Mouse (Mus musculus): Measurements from ENCODE around the gene Gm12169.
"Not testable (repeated sequence)": the region's sequence is repeated elsewhere in the genome, so short reads cannot be mapped to it uniquely, and the experiment has no call there.

The Gm12169 gene

GRCm38 (mm10) chr11:46523912-46524311 lies at the start of gene Gm12169:
Gene Gm12169 (plus strand): TSS chr11:46524212.
- DNase-seq (ENCODE audit: low read depth), result no peak

GRCm38 (mm10) chr11:46474220-46474619 lies 49.8 kb upstream of the Gm12169 start:
- DNase-seq (ENCODE audit: low read depth), result no peak

- no peak for DNase-seq (ENCODE audit: low read depth)
These were observed 44.7 kb upstream of the Gm12169 start for GRCm38 (mm10) chr11:46479311-46479710.

GRCm38 (mm10) chr11:46480517-46480916 lies 43.5 kb upstream of the Gm12169 start:
- DNase-seq (ENCODE audit: low read depth), result no peak

GRCm38 (mm10) chr11:46488231-46488630 lies 35.8 kb upstream of the Gm12169 start:
- DNase-seq (ENCODE audit: low read depth), result no peak

- no peak for DNase-seq (ENCODE audit: low read depth)
These were observed 35.4 kb upstream of the Gm12169 start for GRCm38 (mm10) chr11:46488650-46489049.

GRCm38 (mm10) chr11:46507146-46507545 lies 16.9 kb upstream of the Gm12169 start:
- DNase-seq (ENCODE audit: low read depth), result no peak

GRCm38 (mm10) chr11:46509900-46510299 lies 14.1 kb upstream of the Gm12169 start:
- no peak for DNase-seq (ENCODE audit: low read depth)

- not testable (repeated sequence) for DNase-seq (ENCODE audit: low read depth)
These were observed 2.7 kb upstream of the Gm12169 start for GRCm38 (mm10) chr11:46521341-46521740.

GRCm38 (mm10) chr11:46522719-46523118 lies 1.3 kb upstream of the Gm12169 start:
- DNase-seq (ENCODE audit: low read depth), result no peak

GRCm38 (mm10) chr11:46530149-46530548 lies 6.1 kb downstream of the Gm12169 start:
- no peak for DNase-seq (ENCODE audit: low read depth)

GRCm38 (mm10) chr11:46536978-46537377 lies 13.0 kb downstream of the Gm12169 start:
- DNase-seq (ENCODE audit: low read depth), result no peak

GRCm38 (mm10) chr11:46543530-46543929 lies 19.5 kb downstream of the Gm12169 start:
- no peak for DNase-seq (ENCODE audit: low read depth)

GRCm38 (mm10) chr11:46549721-46550120 lies 25.7 kb downstream of the Gm12169 start:
- DNase-seq (ENCODE audit: low read depth), result no peak

- DNase-seq (ENCODE audit: low read depth), result no peak
These were observed 28.7 kb downstream of the Gm12169 start for GRCm38 (mm10) chr11:46552741-46553140.

- DNase-seq (ENCODE audit: low read depth), result no peak
These were observed 37.1 kb downstream of the Gm12169 start for GRCm38 (mm10) chr11:46561096-46561495.

- DNase-seq (ENCODE audit: low read depth), result no peak
These were observed 40.7 kb downstream of the Gm12169 start for GRCm38 (mm10) chr11:46564671-46565070.

GRCm38 (mm10) chr11:46565967-46566366 lies 42.0 kb downstream of the Gm12169 start:
- DNase-seq (ENCODE audit: low read depth), result no peak

- DNase-seq (ENCODE audit: low read depth), result no peak
These were observed 45.1 kb downstream of the Gm12169 start for GRCm38 (mm10) chr11:46569107-46569506.

- no peak for DNase-seq (ENCODE audit: low read depth)
These were observed 47.3 kb downstream of the Gm12169 start, which contains the start of gene BC053393 for GRCm38 (mm10) chr11:46571327-46571726. Gene BC053393 (plus strand): TSS chr11:46571536.

GRCm38 (mm10) chr11:46578771-46579281 lies 54.8 kb downstream of the Gm12169 start:
- no peak for DNase-seq (ENCODE audit: low read depth)

- no peak for DNase-seq (ENCODE audit: low read depth)
These were observed 56.4 kb downstream of the Gm12169 start for GRCm38 (mm10) chr11:46580428-46580827.

- DNase-seq (ENCODE audit: low read depth), result no peak
These were observed 58.7 kb downstream of the Gm12169 start for GRCm38 (mm10) chr11:46582741-46583140.

All from c-Kit-positive CD71-positive TER-119-negative erythroid progenitor cells, embryonic 14.5 days (primary cell).